Mouse (Mus musculus) intestine, postnatal 0 days (tissue): ENCODE data around the gene Nup88. TPM values are rescaled to one million over a fixed set of nuclear protein-coding genes. Genes with fewer than 3 reads are reported as not detected.

Experiments used
- ATAC-seq: fragments of 200-750 bp; cut with Nextera tagmentation; 2 replicates; pipeline ENCODE4 v1.8.0; 2017; ENCODE audit warnings: mild to moderate bottlenecking, moderate TSS enrichment, moderate library complexity
- H3K27ac ChIP-seq: fragments of 300-500 bp; sonication (generic); 2 replicates; pipeline ENCODE4 v1.5.1; 2014; ENCODE audit warnings: mild to moderate bottlenecking, low read depth, low read length, moderate library complexity
- H3K27me3 ChIP-seq: fragments of 300-500 bp; sonication (generic); replicated peaks from 2 replicates; pipeline ENCODE4 v1.6.1; 2014; ENCODE audit warnings: low read length, mixed read lengths; ENCODE audit not compliant: control insufficient read depth, insufficient read depth
- H3K36me3 ChIP-seq: fragments of 300-500 bp; sonication (generic); 2 replicates; pipeline ENCODE4 v1.6.1; 2014; ENCODE audit warnings: mild to moderate bottlenecking, moderate library complexity; ENCODE audit not compliant: control insufficient read depth, insufficient read depth
- H3K4me1 ChIP-seq: fragments of 300-500 bp; sonication (generic); replicated peaks from 2 replicates; pipeline ENCODE4 v1.6.1; 2014; ENCODE audit warnings: antibody characterized with exemption, low read length, mixed read lengths; ENCODE audit not compliant: control insufficient read depth, insufficient read depth
- H3K4me2 ChIP-seq: fragments of 300-500 bp; sonication (generic); replicated peaks from 2 replicates; pipeline ENCODE4 v1.6.1; 2014; ENCODE audit warnings: low read depth, mild to moderate bottlenecking, moderate library complexity
- H3K4me3 ChIP-seq: fragments of 300-500 bp; sonication (generic); 2 replicates; pipeline ENCODE4 v1.5.1; 2014; ENCODE audit warnings: low read depth, low read length
- H3K9ac ChIP-seq: fragments of 300-500 bp; sonication (generic); 2 replicates; pipeline ENCODE4 v1.6.1; 2014; ENCODE audit warnings: mild to moderate bottlenecking, low read depth, low read length
- H3K9me3 ChIP-seq: fragments of 300-500 bp; sonication (generic); 2 replicates; pipeline ENCODE4 v1.6.1; 2016; ENCODE audit warnings: mixed run types; ENCODE audit not compliant: control insufficient read depth
- CTCF ChIP-seq: sonication (generic); IDR thresholded peaks from 2 replicates; pipeline ENCODE4 v1.5.1; 2016; ENCODE audit warnings: low read depth, mild to moderate bottlenecking, control low read depth, antibody characterized with exemption, moderate library complexity
- WGBS: fragments of 180-500 bp; shearing (Covaris S2); extraction: QIAGEN DNeasy Blood & Tissue Kit; methylation state at CpG from one replicate; pipeline ENCODE4 v1.1.7; 2014; 5-methylcytosine and 5-hydroxymethylcytosine counted together
- polyA plus RNA-seq: library from polyadenylated mRNA; unstranded; fragments of >200 nt; fragmentation: Nextera tagmentation; extraction: Ambion mirVana; gene quantifications from 2 replicates; pipeline ENCODE4 v1.2.1, GENCODE M21; 2015

Gene Nup88
- polyA plus RNA-seq, 1 experiment from 2014 or later: 35.8 TPM

GRCm38 (mm10) chr11:70970560-70971540 is 1.1 kb upstream of the Nup88 start:
- H3K4me3 ChIP-seq: peak overlapping the region; percentile 94
- peak overlapping the region; percentile 90 for H3K4me2 ChIP-seq
- peak; percentile 19 for ATAC-seq
- no peaks in the 10 kb centered on the region for H3K9me3 ChIP-seq
- no peaks in the 10 kb centered on the region for H3K4me1 ChIP-seq
- peaks cover 27% of the 10 kb centered on the region for H3K36me3 ChIP-seq
- peak overlapping the region; percentile 68 for H3K27ac ChIP-seq
- no peaks in the 10 kb centered on the region for H3K27me3 ChIP-seq
- peak overlapping the region; percentile 59 for H3K9ac ChIP-seq
- whole genome bisulfite sequencing: 15% methylated on average over 24 of the region's 24 CpGs
- TF ChIP-seq CTCF: peak; percentile 40

GRCm38 (mm10) chr11:70969271-70969794 is 440 bp downstream of the Nup88 start:
- peak overlapping the region; percentile 94 for H3K4me3 ChIP-seq
- H3K4me1 ChIP-seq: no peaks in the 10 kb centered on the region
- WGBS: under 1% methylated on average over 25 of the region's 25 CpGs
- peaks cover 28% of the 10 kb centered on the region for H3K36me3 ChIP-seq
- no peaks in the 10 kb centered on the region for H3K27me3 ChIP-seq
- no peak for TF ChIP-seq CTCF
- H3K9ac ChIP-seq: peak overlapping the region; percentile 88
- peak overlapping the region; percentile 90 for H3K4me2 ChIP-seq
- ATAC-seq: peak; percentile 20; the same call in 1 of the 2 replicates
- H3K27ac ChIP-seq: peak overlapping the region; percentile 85
- H3K9me3 ChIP-seq: no peaks in the 10 kb centered on the region

- WGBS: 78% methylated on average over 4 of the region's 4 CpGs
- Histone ChIP-seq H3K9me3 (no peaks in the 10 kb centered on the region), H3K4me2 (no peak overlapping the region), H3K4me3 (no peak overlapping the region), H3K36me3 (peaks cover 61% of the 10 kb centered on the region), H3K27ac (no peak overlapping the region), H3K27me3 (no peaks in the 10 kb centered on the region), H3K9ac (no peak overlapping the region), H3K4me1 (no peaks in the 10 kb centered on the region)
- ATAC-seq: no peak
- no peak for TF ChIP-seq CTCF
Observed at GRCm38 (mm10) chr11:70964222-70964907, 5.4 kb downstream of the Nup88 start.

GRCm38 (mm10) chr11:70960786-70961554 is 8.8 kb downstream of the Nup88 start:
- 90% methylated on average over 5 of the region's 5 CpGs for WGBS
- ATAC-seq: no peak
- TF ChIP-seq CTCF: no peak
- Histone ChIP-seq H3K4me1 (no peaks in the 10 kb centered on the region), H3K4me3 (no peak overlapping the region), H3K9ac (no peak overlapping the region), H3K27me3 (no peaks in the 10 kb centered on the region), H3K4me2 (no peak overlapping the region), H3K27ac (no peak overlapping the region), H3K9me3 (no peaks in the 10 kb centered on the region), H3K36me3 (peaks cover 85% of the 10 kb centered on the region)

- WGBS: 89% methylated on average over 4 of the region's 4 CpGs
- H3K36me3 ChIP-seq: peaks cover 83% of the 10 kb centered on the region
- no peak overlapping the region for H3K9ac ChIP-seq
- no peak for ATAC-seq
- H3K9me3 ChIP-seq: no peaks in the 10 kb centered on the region
- TF ChIP-seq CTCF: no peak
- no peak overlapping the region for H3K27ac ChIP-seq
- H3K4me3 ChIP-seq: no peak overlapping the region
- no peaks in the 10 kb centered on the region for H3K27me3 ChIP-seq
- no peaks in the 10 kb centered on the region for H3K4me1 ChIP-seq
- no peak overlapping the region for H3K4me2 ChIP-seq
Observed at GRCm38 (mm10) chr11:70954711-70955110, 15.1 kb downstream of the Nup88 start.
